Mouse (Mus musculus): Measurements from ENCODE around the gene Gata5.

Gata5 gene

DNA sequence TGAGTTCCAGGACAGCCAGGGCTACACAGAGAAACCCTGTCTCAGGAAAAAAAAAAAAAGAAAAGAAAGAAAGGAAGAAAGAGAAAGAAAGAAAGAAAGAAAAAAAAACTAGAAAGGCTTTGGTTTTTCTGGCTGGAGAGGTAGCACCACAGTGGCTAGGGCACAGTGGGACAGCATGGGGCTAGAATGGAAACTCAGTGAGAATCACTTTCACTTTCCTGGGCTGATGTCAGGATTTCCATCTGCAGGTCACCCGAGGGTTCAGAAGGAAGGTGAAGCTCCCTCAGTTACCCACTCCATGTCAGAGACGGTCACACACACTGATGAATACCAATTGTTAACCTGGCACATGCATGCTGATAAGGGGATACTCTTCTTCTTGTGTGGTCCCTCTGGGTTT is 26.8 kb downstream of the Gata5 start:
- DNase-seq (ENCODE audit: low spot score) = no peak

DNA sequence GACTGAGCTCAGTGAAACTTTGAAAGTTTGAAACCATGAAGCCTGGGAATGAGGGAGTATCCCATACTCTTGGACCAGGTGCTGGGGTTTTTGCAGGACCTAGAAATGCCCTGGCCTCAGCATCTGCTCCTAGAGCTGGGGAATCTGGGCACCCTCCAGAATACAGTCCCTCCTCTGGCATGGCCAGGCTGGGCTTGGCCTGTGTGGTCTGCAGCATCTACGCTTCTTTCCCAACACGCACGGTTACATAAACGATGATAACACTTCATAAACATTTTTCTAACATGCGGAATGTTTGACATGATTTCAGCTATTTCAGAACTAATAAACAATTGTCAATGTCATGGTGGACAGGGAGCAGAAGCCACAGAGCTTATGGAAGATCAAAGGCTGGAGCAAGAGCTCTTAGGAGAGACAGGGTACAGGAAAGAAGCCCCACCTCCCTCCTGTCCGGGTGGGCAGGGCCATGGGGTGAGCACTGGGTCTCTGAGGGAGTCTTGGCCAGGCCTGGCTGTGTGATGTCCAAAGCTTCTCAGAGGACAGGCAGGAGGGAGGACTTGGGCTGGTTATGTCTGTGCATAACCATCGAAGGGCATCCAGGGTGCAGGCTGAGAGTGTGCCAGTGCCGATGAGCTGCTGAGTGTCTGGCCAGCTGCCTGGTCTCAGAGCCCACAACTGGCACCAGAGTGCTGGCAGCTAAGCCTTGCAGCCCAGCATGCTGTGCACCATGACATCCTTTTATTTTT is 27.9 kb downstream of the Gata5 start:
- DNase-seq (ENCODE audit: low spot score) = peak; percentile 3

DNA sequence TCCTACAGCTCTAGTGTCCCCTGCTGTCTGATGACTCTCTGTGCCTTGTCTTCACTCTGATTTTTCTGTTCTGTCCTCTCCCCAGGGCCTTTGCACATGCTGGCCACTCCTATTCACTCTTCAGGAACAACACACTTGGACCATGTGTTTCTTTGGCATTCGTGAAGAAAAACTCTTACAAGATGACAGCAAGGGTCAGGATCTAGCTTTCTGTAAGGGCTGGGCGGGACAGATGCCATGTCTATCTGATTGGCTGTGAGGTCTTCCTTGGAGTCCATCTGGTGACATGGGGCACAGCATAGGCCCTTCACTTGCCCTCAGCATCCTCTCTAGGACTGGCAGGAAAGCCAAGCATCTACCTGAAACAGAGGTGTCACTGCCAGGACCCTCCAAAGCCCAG is 28.5 kb downstream of the Gata5 start:
- no peak for DNase-seq (ENCODE audit: low spot score)

DNA sequence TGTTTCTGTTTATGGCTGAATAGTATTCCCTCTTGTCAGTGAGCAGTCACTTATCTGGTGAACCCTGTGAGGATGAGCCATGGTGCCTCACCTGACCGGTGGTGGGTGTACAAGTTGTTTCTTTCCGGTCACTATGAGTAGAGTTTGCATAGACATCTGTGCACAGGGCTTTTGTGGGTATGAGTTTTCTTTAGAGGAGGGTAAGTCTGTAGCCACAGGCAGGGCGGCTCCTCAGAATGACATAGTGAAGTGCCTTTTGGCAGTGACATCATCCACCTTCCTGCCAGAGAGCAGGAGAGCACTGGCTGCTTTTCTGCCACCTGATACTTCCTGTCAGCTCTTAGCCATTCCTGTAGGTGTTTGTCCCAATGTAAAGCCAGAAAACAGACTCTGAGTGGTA is 29.0 kb downstream of the Gata5 start:
- DNase-seq (ENCODE audit: low spot score) = no peak

DNA sequence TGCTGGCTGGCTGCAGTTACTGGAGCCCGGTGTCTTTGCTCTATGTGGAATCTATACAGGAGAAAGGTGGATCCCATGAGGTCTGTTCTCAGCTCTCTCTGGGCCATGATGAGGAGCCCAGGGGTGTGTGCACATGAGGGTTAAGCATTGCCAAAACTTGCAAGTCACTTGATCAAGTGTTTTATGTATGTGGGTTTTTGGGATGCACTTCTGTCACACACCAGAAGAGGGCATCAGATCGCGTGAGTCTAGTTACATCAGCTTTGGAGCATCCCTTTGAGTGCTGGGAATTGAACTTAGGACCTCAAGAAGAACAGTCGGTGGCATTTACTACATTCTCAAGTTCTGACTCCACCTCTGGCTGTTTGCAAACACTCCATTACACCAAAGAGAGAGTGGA is 29.9 kb downstream of the Gata5 start:
- DNase-seq (ENCODE audit: low spot score) = no peak

DNA sequence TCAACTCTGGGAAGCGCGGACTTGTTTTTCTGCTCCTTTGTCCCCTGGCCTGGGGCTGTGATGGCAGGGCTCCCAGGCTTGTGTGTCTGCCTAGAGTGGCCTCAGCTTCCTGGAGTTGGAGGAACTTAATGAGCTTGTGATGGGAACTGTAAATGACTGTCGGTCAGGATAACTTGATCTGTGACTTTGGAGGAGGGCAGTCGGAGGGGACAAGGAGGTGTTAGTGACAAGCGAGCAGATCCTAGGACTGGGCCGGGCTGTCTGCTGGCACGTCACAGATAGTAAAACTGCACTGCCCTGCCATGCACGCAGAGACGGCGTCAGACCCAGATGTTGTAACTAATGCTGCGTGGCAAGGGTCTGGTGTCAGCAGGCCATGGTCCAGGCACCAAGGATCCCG is 31.0 kb downstream of the Gata5 start:
- no peak for DNase-seq (ENCODE audit: low spot score)

DNA sequence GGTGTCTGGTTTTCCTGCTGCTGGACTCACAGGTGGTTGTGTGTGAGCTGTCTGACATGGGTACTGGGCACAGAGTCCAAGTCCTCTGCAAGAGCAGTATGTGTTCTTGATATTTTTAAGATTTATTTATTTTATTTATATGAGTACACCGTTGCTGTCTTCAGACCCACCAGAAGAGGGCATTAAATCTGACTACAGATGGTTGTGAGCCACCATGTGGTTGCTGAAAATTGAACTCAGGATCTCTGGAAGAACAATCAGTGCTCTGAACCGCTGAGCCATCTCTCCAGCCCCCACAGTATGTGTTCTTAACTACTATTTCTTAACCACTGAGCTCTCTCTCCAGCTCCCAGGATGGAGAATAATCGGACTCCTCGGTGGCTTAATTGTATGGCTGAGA is 32.3 kb downstream of the Gata5 start:
- no peak for DNase-seq (ENCODE audit: low spot score)

DNA sequence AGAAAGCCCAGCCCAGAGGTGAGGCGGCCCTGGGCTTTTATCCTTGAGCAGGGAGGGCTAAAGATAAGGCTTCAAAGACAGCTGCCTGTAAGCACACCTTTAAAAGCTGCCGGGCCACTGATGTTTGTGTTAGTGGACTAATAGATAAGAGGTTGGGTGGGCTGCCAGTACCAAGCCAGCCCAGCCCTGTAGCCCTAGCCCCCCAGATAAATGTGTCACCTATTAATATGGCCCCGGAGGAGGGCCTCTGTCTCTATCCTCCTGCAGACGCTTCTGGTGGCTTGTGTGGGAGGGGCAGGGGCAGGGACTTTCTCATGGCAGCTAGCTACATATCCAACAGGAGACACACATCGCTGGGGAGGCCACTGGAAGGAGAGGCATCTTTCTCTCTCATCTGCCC is 33.7 kb downstream of the Gata5 start:
- no peak for DNase-seq (ENCODE audit: low spot score)

DNA sequence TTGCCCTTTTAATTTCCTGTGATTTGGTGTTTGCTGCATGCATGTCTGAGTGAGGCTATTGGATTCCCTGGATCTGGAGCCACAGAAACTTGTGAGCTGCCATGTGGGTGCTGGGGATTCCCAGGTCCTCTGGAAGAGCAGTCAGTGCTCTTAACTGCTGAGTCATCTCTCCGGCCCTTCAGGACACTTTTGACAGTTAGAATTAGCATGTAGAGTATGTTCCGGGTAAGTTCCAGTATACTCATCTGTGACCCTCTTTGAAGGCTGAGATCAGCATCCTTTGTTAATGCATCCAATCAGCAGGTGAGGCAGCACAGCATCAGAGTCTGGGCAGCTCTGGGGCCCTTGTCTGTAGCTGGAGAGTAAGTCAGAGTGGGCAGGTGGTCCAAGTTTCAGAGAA is 34.2 kb downstream of the Gata5 start:
- no peak for DNase-seq (ENCODE audit: low spot score)

DNA sequence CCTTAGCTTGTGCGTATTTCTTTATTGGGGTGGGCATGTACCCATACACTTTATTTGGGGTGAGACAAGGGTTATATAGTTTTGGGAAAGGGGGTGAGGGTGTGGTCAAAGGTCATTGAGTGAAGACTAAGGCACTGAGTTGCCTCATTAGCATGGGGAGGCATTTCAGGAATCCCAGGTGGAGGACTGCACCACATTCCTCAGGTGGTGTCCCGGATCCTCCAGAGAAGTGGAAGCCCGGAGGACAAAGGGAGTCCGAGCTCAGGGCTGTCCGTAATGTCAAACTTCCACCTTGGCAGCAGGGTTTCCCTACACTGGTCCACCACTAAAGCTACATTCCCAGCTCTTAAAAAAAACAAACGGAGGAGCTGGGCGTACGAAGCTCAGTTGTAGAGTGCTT is 41.6 kb downstream of the Gata5 start:
- DNase-seq (ENCODE audit: low spot score) = no peak

DNA sequence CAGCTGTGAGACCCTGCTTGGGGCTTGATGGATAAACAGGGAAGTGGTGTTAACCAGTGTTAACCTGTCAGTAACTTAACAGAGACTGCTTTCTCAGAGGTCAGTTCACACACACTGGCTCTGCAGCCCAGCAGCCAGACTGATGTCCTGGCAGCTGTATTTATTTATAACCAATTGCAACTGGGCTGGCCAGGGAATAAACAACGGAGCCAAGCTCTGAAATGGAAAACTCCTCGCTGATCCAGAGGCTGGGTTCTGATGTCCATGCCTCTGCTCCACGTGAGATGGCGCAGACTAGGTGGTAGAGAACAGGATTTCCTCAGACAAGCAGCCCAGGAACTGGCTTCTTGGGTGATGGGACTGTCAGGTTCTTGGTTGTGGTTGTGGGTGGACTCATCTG is 42.5 kb downstream of the Gata5 start:
- no peak for DNase-seq (ENCODE audit: low spot score)

DNA sequence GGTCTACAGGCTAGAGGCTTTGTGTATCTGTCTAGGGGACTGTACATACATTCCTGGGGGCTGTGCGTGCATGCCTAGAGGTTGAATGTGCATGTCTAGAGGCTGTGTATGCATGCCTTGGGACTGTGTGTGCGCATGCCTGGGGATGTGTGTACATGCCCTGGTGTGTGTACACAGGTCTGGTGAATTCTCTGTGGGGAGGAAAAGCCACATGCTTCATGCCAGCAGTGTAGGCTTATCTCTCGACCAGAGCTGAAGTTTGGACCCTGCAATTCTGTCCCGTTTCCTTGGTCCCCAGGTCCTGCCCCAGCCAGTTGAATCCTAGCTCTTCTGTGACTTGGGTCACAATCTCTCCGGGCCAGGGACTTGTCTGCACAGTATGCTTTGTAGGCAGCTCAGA is 42.9 kb downstream of the Gata5 start:
- no peak for DNase-seq (ENCODE audit: low spot score)

DNA sequence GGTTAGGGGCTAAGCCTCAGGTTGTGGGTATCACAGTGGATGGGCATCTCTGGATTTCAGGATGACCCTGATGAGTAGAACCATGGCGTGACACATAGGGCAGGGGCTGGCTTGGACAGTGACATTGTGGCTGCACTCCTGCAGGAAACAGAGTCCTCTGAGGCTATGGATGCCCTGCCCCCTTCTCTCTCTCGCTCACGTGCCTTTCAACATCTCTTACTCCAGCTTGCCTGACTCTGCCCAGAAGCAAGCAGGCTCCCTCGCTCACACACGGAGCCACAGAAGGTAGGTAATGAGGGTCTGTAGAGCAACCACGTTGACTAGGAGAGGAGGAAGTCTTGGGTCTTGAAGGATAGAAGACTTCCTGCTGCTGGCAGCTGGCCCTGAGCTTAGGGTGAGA is 44.0 kb downstream of the Gata5 start:
- DNase-seq (ENCODE audit: low spot score) = no peak

DNA sequence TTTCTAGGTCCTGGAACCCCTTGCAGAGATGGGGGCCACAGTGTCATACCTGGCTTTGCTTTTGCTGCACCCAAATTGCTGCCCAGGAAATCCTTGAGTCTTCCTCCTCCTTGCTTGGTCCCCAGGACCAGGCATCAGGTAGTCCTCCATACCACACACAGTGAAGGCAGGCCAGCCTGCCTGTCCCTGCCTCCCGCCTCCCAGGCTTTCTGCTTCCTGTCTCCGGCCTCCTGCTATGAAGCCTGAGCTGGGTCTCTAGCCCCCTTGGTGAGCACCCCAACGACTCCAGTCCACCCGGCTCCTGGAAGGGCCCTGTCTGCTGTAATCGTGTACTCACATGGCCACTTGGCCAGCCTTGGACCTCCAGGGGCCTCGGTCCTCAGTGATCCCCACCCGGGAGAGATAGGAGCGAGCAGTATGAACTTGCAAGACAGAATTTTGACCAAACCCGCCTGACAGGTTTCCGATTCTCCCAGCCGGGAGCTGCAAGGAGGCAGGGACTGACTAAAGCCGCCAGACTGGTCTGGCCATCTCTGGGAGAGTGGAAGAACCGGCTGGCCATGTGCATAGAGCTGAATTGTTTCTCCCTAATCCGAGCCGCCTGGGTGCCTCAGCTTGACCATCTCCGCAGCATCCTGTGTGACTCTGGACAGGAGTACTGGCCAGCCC is 44.9 kb downstream of the Gata5 start, which contains the start of gene Rbbp8nl:
Rbbp8nl (minus strand) TSS at position 440 of the 669 bp plus-strand sequence.
- DNase-seq (ENCODE audit: low spot score) = no peak

DNA sequence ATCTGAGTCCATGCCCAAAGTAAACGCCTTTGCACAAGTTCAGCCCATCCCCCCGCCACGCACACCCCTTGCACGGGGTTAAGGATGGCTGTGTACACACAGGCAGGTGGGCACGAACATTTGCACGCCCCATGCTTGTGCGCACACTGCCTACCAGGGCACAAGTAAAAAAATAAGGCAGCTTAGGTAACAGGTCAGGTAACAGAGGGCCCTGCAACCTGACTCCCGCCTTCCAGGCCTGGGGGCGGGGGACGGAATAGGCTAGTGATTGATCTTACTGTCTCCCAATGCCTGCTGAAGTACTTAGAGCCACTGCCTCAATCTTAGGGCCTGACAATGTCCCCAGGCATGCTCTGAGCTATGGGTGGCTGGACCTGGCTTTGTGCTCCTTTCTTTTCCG is 45.5 kb downstream of the Gata5 start:
- no peak for DNase-seq (ENCODE audit: low spot score)

DNA sequence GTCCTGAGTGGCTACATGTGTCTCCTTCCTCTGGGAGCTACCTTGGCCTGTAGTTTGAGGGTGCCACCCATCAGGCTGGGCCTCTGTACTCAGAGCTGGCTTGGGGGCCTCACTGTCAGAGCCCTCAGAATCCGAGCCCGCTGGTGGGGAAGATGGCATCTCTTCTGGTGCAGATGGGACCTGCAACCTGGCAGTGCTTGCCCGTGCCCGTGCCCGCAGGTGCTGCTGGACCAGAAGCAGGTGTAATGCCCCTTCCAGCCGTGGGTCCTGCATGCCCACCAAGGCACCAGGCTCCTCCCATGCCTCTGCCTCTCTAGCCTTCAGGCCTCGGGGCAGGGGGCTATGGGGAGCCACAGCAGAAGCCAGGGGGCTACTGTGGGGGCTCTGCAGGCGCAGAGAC is 55.2 kb downstream of the Gata5 start:
- no peak for DNase-seq (ENCODE audit: low spot score)

DNA sequence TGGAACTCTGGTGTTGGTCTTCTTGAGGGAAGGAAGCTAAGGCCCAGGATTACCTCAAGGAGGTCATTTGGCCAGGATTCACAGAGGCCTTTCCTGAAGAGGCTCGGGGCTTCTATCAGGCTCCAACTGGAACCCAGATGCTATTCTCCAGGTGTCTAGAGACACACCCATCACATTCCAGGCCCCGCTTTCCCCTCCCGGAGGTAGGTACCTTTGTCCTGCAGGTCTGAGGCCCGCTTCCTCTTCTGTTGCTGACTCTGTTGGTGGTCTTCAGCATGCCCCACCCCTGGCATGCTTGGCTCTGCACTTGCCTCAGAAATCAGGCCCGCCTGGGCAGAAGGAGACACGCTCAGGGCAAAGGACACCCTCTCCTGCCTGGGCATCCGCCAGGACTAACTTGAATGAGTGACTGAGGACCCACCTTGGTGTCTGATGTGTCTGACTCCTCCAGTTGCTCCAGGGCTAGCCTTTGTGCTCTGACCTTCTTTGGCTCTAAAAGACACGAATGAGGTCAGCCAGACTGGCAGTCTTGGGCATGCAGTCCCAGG is 56.7 kb downstream of the Gata5 start:
- DNase-seq (ENCODE audit: low spot score) = no peak

DNA sequence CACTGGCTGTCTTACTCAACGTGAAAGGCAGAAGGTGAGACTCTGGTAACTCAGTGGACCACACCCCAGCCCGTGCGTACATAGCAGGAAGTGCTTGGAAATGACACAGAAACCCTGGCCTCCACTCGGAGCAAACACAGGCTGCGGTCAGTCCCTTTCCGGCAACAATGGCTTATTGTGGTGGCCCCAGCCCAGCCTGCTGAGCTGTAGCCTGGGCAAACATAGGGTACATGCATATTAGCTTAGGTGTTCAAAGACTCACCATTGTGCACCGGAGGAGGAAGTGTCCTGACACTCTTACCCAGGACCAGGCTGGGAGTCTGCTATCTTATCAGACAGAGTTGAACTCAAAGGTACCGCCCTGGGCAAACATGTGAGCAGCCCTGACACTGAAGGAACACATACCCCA is 57.6 kb downstream of the Gata5 start:
- DNase-seq (ENCODE audit: low spot score) = no peak

DNA sequence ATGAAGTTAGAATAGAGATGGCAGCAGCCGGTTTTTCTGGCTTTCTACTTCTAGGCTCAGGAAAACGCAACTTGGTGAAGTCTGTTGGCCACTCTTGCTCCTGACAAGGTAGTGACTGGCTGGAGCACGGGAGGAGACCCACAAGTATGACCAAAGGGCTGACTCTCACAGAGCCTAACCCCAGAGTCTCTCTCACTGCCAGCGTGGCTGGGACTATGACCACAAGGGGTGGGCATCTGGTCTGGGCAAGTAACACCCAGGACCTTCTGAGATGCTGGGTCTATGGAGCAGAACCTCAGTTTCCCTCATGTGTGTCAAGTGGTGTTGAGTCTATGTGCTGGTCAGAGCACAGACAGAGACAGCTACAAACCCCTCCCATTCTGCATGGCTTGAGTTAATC is 58.1 kb downstream of the Gata5 start:
- no peak for DNase-seq (ENCODE audit: low spot score)

DNA sequence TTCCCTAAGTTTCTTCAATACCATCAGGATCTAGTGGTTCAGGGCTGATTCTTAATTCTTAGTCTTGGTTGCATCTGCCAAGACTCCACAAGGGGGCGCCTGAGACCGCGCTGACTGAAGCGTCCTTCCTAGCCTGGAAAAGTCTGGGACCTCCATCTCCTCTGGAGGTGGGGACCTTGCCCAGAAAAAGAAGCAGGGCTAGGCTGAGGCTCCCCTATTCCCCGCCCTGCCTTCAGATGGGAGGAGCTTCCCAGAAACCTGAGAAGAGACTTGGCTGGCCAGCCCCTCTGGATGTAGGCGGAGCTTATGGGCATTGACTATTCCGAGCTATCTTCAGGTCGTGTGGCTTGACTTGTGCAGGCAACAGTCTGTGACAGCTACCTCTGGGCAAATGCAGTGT is 58.7 kb downstream of the Gata5 start:
- DNase-seq (ENCODE audit: low spot score) = peak; percentile 74
